Mouse (Mus musculus): ENCODE results near the gene Srd5a3.

Srd5a3 gene

GRCm38 (mm10) chr5:76152956-76153355 lies 12.9 kb downstream of the Srd5a3 start:
- no peak for DNase-seq (ENCODE audit: low spot score in 2 of 2)

- no peak for DNase-seq (ENCODE audit: low spot score in 2 of 2)
Measured at GRCm38 (mm10) chr5:76153430-76153829, 13.4 kb downstream of the Srd5a3 start.

- no peak for DNase-seq (ENCODE audit: low spot score in 2 of 2)
Measured at GRCm38 (mm10) chr5:76154434-76155165, 14.5 kb downstream of the Srd5a3 start.

DNA sequence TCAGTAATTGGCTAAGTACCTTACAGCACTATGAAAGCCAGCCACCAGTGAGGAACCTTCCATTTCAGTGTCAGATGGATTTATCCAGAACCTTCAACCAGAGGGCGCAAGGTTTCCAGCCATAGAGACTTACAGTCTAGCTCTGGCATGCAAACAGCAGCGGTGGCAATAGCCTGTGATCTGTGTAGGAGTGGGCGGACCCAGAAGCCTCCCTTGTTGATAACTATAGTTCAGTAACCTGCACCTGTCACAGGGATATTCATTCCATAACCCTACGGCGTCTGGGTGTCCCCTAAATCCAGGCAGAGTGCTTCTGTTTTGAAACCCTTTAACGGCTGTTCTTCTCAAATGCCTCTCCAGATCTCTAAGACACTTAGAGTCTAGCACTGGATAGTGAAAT lies 19.5 kb downstream of the Srd5a3 start:
- no peak for DNase-seq (ENCODE audit: low spot score in 2 of 2)

GRCm38 (mm10) chr5:76160086-76160485 lies 20.0 kb downstream of the Srd5a3 start:
- DNase-seq (ENCODE audit: low spot score in 2 of 2) = no peak

- no peak for DNase-seq (ENCODE audit: low spot score in 2 of 2)
Measured at GRCm38 (mm10) chr5:76161491-76161890, 21.4 kb downstream of the Srd5a3 start.

- no peak for DNase-seq (ENCODE audit: low spot score in 2 of 2)
Measured at GRCm38 (mm10) chr5:76162926-76163325, 22.9 kb downstream of the Srd5a3 start.

DNA sequence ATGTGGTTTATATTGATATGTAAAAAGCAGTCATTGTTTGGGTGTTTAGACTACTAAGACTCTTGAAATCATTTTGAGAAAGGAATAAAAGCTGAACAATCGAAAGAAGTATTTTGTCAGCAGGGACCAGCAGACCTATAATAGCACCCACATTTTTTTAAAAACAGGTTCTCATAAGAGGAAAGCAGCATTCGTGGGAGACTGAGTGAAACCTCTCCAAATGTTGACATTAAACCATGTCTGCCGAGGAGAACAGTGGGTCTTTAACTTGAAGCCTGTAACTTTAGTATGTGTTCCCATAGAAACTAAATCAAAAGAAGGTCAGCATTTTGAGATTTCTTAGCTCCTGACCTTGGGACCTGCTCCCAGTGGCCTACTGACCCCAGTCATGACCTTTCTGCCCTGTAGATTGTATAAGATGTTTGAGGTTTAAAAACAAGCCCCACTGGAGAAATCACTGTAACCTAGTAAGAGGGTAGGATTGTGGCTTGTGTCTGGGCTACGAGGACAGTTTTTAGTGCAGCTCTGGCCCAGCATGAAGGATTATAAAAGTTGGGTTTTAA lies 23.8 kb downstream of the Srd5a3 start:
- no peak for DNase-seq (ENCODE audit: low spot score in 2 of 2)

DNA sequence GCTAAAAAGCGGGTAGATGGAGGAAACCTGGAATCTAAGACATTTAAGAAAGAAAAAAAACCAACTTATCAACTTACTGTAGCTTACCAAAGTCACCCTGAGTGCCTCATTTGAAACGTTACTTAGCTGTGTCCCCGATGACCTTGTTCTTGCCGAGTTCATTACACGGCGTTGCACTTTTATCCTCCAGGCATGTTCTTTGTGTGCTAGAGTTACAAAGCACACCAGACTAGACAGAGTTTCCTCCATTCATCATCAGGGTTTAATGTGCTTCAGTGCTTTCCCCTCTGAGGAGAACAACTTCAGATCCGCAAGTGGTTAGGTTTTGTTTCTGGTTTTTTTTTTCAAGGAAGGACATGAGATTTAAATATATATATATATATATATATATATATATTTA lies 24.8 kb downstream of the Srd5a3 start:
- no peak for DNase-seq (ENCODE audit: low spot score in 2 of 2)

DNA sequence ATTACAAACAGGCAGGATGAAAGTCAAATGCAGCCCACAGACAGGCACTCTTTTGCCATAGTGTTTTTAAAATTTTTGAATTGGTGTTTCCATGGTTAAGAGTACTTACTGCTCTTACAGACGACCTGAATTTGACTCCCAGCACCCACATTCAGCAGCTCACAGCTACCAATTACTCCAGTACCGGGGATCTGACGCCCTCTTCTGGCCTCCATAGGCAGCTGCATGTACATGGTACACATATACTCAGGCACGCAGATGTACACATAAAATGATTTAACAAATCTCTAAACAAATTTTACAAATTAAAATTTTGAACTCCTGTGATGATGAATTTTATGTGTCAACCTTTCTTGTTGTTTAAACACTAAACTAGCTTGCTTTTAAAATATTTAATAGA lies 30.5 kb downstream of the Srd5a3 start:
- DNase-seq (ENCODE audit: low spot score in 2 of 2) = no peak

- no peak for DNase-seq (ENCODE audit: low spot score in 2 of 2)
Measured at GRCm38 (mm10) chr5:76171039-76171438, 31.0 kb downstream of the Srd5a3 start.

- DNase-seq (ENCODE audit: low spot score in 2 of 2) = no peak
Measured at GRCm38 (mm10) chr5:76175051-76175450, 35.0 kb downstream of the Srd5a3 start.

DNA sequence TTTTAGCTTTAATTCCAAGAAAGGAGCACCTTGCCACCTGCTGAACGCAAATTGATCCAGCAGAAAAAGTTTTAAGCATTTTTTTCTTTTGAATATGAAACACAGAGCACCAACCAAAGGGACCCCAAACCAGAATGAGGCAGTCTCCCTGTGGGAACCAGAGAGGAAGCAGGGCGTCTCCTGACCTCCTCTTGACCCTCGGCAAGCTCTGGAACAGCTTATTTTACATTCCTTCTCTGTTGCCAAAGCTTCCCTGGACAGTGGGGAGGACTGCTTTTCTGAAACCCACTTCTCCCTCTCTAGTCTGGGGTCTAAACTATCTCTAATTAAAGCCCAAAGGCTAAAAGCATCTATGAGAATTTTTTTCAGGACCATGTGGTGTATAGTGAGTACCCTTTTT lies 36.3 kb downstream of the Srd5a3 start:
- no peak for DNase-seq (ENCODE audit: low spot score in 2 of 2)

DNA sequence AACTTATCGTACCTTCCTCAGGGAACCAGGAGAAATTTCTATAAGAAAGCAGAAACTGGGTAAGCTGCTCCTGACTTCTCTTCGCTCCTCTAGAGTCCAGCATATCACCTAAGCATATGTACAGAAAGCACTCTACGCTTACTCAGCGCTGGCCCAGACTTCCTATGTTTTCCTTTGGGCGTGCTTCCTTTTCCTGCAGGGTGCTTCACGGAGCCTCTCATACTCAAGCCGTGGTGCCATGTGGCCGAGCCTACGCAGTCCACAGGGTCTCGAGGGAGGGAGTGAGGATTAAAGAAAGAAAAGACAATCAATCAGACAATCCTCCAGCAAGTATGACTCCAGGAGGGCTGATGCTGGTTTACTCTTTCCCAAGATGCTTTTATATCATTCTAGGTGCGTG lies 36.8 kb downstream of the Srd5a3 start:
- no peak for DNase-seq (ENCODE audit: low spot score in 2 of 2)

DNA sequence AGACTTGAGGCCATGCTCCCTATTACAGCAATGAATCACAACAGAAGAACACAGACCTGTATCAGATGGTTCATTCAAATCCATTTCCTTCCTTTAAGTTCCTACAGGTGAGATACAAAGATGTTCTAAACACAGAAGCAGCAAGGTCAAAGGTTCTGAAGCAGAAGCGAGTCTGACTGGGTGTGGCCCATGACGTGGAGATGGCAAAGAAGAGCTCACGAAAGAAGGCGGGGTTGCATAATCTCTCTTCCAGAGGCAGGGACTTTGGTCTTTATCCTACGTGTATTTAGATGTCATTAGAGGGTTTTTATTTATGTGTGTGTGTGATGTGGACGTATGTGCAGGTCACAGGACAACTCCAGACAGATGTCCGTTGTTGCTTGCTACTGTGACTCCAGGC lies 37.6 kb downstream of the Srd5a3 start:
- no peak for DNase-seq (ENCODE audit: low spot score in 2 of 2)

DNA sequence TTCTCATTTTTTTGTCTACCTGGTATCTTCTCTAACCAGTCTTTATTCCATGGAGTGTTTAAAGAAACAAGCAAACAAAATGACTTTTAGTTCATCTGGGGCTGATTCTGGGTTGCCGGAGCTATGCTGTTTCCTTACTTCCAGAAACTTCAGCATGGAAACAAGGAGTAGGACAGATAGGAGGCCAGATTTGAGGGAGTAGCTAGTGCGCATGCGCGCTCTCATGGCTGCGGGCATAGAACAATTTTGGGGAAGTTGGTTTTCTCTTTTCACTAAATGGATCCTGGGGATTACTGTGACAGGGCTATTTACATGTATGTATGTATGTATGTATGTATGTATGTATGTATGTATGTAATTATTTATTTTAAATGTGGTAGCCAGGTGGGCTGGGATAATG lies 39.1 kb downstream of the Srd5a3 start:
- no peak for DNase-seq (ENCODE audit: low spot score in 2 of 2)

GRCm38 (mm10) chr5:76179791-76180190 lies 39.7 kb downstream of the Srd5a3 start:
- no peak for DNase-seq (ENCODE audit: low spot score in 2 of 2)

DNA sequence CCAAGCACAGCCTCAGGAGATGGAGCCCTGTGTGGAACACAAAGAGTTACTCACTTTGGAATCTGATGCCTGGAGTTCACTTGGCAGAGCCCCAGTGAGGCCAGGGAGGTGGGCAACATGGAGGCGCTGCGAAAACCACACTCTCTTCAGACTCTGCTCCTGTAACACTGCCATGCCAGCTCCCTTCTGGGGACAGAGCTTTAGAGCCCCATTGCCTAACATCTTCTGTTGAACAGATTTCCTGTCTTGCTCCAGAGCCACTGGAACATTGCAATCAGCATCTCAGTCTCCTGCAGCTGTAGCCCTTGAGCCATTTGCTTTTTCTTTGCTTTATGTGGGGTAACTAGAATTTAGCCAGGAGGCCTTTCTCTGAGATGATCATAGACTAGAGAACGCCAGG lies 42.3 kb downstream of the Srd5a3 start:
- no peak for DNase-seq (ENCODE audit: low spot score in 2 of 2)

DNA sequence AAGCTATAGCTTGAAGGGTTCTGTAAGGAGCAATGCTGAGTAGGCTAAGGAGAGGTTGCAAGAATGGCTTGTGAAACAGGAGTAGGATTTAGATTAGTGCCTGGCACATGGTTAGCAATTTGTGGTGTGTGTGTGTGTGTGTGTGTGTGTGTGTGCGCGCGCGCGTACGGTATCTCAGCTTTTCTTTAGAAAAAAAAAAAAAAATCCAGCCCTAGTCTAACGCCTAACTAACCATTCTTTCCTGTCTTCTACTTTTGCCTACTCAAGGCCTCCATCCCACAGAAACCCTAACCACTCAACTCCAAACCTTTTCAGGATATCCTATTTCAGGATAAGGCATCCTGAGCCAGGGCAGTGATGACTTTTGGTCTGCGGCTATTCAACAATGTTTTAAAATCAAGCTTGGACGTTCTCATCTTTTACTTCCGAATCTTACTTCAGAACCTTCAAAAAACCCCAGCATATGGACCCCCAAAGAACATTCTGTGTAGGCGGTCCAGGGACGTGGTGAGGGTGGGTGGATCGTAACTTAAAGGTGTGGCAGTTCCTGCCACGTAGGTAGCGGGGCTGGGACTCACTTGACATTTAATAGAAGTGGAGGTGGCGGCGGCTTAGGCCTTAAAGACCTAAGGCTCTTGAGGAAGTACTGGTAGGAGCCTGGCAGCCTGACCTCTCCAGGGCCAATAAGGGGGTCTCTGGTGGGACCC lies 43.1 kb downstream of the Srd5a3 start:
- no peak for DNase-seq (ENCODE audit: low spot score in 2 of 2)

DNA sequence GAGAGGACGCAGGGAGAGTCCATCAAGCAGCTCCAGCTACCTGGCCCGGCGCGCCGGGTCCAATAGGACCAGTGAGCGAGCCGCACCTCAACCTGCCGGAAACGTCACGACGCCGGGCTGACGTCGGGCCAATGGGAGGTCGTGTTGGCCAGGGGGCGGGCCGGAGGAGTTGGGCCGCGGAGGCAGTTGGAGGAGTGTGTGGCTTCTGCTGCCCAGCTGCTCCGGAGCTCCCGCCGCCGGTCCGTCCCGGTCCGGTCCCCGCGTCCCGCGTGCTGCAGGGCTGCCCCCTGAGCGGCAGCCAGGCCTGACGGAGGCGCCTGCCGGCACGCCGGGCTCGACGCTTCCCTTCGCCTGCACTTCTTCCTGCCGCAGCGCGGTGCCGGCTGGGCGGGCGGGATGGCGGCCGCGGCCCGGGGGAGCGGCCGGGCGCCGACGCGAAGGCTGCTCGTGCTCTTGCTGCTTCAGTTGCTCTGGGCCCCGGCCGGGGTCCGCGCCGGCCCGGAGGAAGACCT lies 43.7 kb downstream of the Srd5a3 start, which contains the start of gene Tmem165:
Gene Tmem165 (plus strand): TSS at position 131 of the 512 bp plus-strand sequence.
- peak; percentile 84 to 85 for DNase-seq (ENCODE audit: low spot score in 2 of 2)

- DNase-seq (ENCODE audit: low spot score in 2 of 2) = peak; percentile 63 to 65
Measured at GRCm38 (mm10) chr5:76184286-76185080, 44.4 kb downstream of the Srd5a3 start.

GRCm38 (mm10) chr5:76187885-76188284 lies 47.8 kb downstream of the Srd5a3 start:
- DNase-seq (ENCODE audit: low spot score in 2 of 2) = no peak
